Mouse (Mus musculus) ovary, adult 10 weeks (tissue): ENCODE data around the gene Fndc8. TPM values are rescaled to one million over a fixed set of nuclear protein-coding genes. Genes with fewer than 3 reads are reported as not detected.

Experiments
- polyA plus RNA-seq: library from polyadenylated mRNA; stranded (reverse); fragments of 350-450 nt; fragmentation: Illumina TruSeq; extraction: RNeasy Lipid Tissue Mini Kit (QIAGEN cat#74804); gene quantifications from one replicate; pipeline ENCODE4 v1.2.3, GENCODE M21; 2014

Fndc8 gene
- polyA plus RNA-seq = not detected

GRCm38 (mm10) chr11:82891936-82892335, at the start of gene Fndc8:
Gene Fndc8, plus strand, starts transcription at chr11:82892124.

GRCm38 (mm10) chr11:82871031-82871446, 20.9 kb upstream of the Fndc8 start, which contains the start of gene Rffl:
Gene Rffl, minus strand, starts transcription at chr11:82871210.

GRCm38 (mm10) chr11:82890342-82890762, 1.6 kb upstream of the Fndc8 start, which contains the start of gene Rad51d:
Gene Rad51d, minus strand, starts transcription at chr11:82890614.

GRCm38 (mm10) chr11:82907651-82908607, 16.0 kb downstream of the Fndc8 start, which contains the start of gene Nle1:
Gene Nle1, minus strand, starts transcription at chr11:82908411.

GRCm38 (mm10) chr11:82910250-82910649, 18.3 kb downstream of the Fndc8 start, which contains the start of gene Unc45b:
Gene Unc45b, plus strand, starts transcription at chr11:82910550.

Other genes starting within 250 kb of the Fndc8 start
- gene Cct6b, start 127.8 kb upstream of the Fndc8 start, polyA plus RNA-seq = not detected
- 25.3 TPM for gene Zfp830, start 127.8 kb upstream of the Fndc8 start, polyA plus RNA-seq
- gene Lig3, start 111.0 kb upstream of the Fndc8 start, polyA plus RNA-seq = 37.7 TPM
- gene Rffl, start 20.9 kb upstream of the Fndc8 start, polyA plus RNA-seq = 10.5 TPM
- gene Rad51d, start 1.5 kb upstream of the Fndc8 start, polyA plus RNA-seq = 9.7 TPM
- gene Nle1, start 16.3 kb downstream of the Fndc8 start, polyA plus RNA-seq = 4.3 TPM
- 2.1 TPM for gene Unc45b, start 18.4 kb downstream of the Fndc8 start, polyA plus RNA-seq
- 20.1 TPM for gene Slfn5, start 59.2 kb downstream of the Fndc8 start, polyA plus RNA-seq
- 39.7 TPM for gene Slfn9, start 99.7 kb downstream of the Fndc8 start, polyA plus RNA-seq
- gene Slfn8, start 128.7 kb downstream of the Fndc8 start, polyA plus RNA-seq = 9.2 TPM
- 8.7 TPM for gene Slfn2, start 173.0 kb downstream of the Fndc8 start, polyA plus RNA-seq
- gene Slfn1, start 224.7 kb downstream of the Fndc8 start, polyA plus RNA-seq = 0.40 TPM